ENCODE assay signal across 8 mouse cellular contexts in genomic region chr11:69073951-69074775, GRCm38 (mm10). TPM values are rescaled to one million over a fixed set of nuclear protein-coding genes. Genes with fewer than 3 reads are reported as not detected.
DNase-seq lines count a peak whose midpoint lies in the region; ATAC-seq lines count a peak whose summit lies in the region.

No protein-coding gene starts in this region.

- H3K9ac ChIP-seq in heart, embryonic 13.5 days, result peak overlapping the region; percentile 83
- no peak overlapping the region for H3K9ac ChIP-seq in hindbrain, embryonic 11.5 days (ENCODE audit: low read depth, low read length)
- 0 out of 2 replicates have a peak overlapping the region, but pooled peaks have one; percentile 2 for H3K9ac ChIP-seq in midbrain, embryonic 13.5 days (replicated peaks)

- no peak for ATAC-seq in heart, embryonic 13.5 days (ENCODE audit: extremely low read depth, insufficient number of reproducible peaks, low FRiP score, low TSS enrichment)
- no peak for ATAC-seq in hindbrain, embryonic 11.5 days (ENCODE audit: low FRiP score)
- ATAC-seq in midbrain, embryonic 13.5 days, result no peak

- intact Hi-C loops in heart, postnatal 14 days (cut with DNase I), result no loop called here

- no peaks in the 10 kb centered on the region for H3K9me3 ChIP-seq in heart, embryonic 13.5 days
- no peaks in the 10 kb centered on the region for H3K9me3 ChIP-seq in hindbrain, embryonic 11.5 days (ENCODE audit: control insufficient read depth, low read length)
- H3K9me3 ChIP-seq in midbrain, embryonic 13.5 days, result no peaks in the 10 kb centered on the region

- H3K4me3 ChIP-seq in heart, embryonic 13.5 days, result no peak overlapping the region
- no peak overlapping the region for H3K4me3 ChIP-seq in hindbrain, embryonic 11.5 days (ENCODE audit: low read depth, low read length)
- H3K4me3 ChIP-seq in midbrain, embryonic 13.5 days (replicated peaks), result no peak overlapping the region

- no peaks in the 10 kb centered on the region for H3K27me3 ChIP-seq in heart, embryonic 13.5 days (replicated peaks)
- no peaks in the 10 kb centered on the region for H3K27me3 ChIP-seq in hindbrain, embryonic 11.5 days (ENCODE audit: control insufficient read depth, insufficient read depth, low read length)
- no peaks in the 10 kb centered on the region for H3K27me3 ChIP-seq in midbrain, embryonic 13.5 days

- no peak for DNase-seq in heart, postnatal 14 days
- peak; percentile 52 for DNase-seq in NIH3T3 (ENCODE audit: low read depth)
- no peak for DNase-seq in hindbrain, embryonic 11.5 days (ENCODE audit: low spot score)
- no peak for DNase-seq in frontal cortex, postnatal 25 days (ENCODE audit: low spot score in 2 of 2)
- no peak for DNase-seq in yolk sac, embryonic 10.5 days (ENCODE audit: low spot score)
- no peak for DNase-seq in urinary bladder, postnatal 14 days (ENCODE audit: low spot score)

- peak overlapping the region; percentile 84 for H3K27ac ChIP-seq in heart, embryonic 13.5 days (replicated peaks)
- H3K27ac ChIP-seq in hindbrain, embryonic 11.5 days (ENCODE audit: low read depth, low read length), result 0 out of 2 replicates have a peak overlapping the region, but pooled peaks have one; percentile 33
- H3K27ac ChIP-seq in midbrain, embryonic 13.5 days, result peak overlapping the region; percentile 94

- peak overlapping the region; percentile 69; the same call in 1 of the 2 replicates for H3K4me2 ChIP-seq in heart, embryonic 13.5 days
- H3K4me2 ChIP-seq in hindbrain, embryonic 11.5 days (replicated peaks; ENCODE audit: low read depth, low read length), result no peak overlapping the region
- no peak overlapping the region for H3K4me2 ChIP-seq in midbrain, embryonic 13.5 days (replicated peaks)

- H3K36me3 ChIP-seq in heart, embryonic 13.5 days, result no peaks in the 10 kb centered on the region
- H3K36me3 ChIP-seq in hindbrain, embryonic 11.5 days (ENCODE audit: control insufficient read depth, insufficient read depth, low read length), result no peaks in the 10 kb centered on the region
- no peaks in the 10 kb centered on the region for H3K36me3 ChIP-seq in midbrain, embryonic 13.5 days

- H3K4me1 ChIP-seq in heart, embryonic 13.5 days, result peaks cover 36% of the 10 kb centered on the region
- peaks cover 7% of the 10 kb centered on the region for H3K4me1 ChIP-seq in hindbrain, embryonic 11.5 days (replicated peaks; ENCODE audit: control insufficient read depth, insufficient read depth, low read length)
- peaks cover 30% of the 10 kb centered on the region for H3K4me1 ChIP-seq in midbrain, embryonic 13.5 days (replicated peaks)

- WGBS in heart, embryonic 13.5 days, result 42% methylated on average over 6 of the region's 6 CpGs
- 51% methylated on average over 6 of the region's 6 CpGs for WGBS in hindbrain, embryonic 11.5 days
- WGBS in midbrain, embryonic 13.5 days, result 45% methylated on average over 6 of the region's 6 CpGs

RNA-seq across cellular contexts. Expression of gene Tmem107, which starts 3.6 kb away (rescaled TPM):
- 28.4 and 31.3 TPM in 2 replicates for polyA plus RNA-seq in heart, embryonic 13.5 days (2015; fragmentation: Nextera tagmentation; extraction: Ambion mirVana)
- 1 to 10 TPM; 5.2 to 5.4 TPM for total RNA-seq in heart, postnatal 14 days (2021)
- polyA plus RNA-seq in hindbrain, embryonic 11.5 days (2014; fragmentation: Nextera tagmentation; extraction: Ambion mirVana), result 52.4 and 54.6 TPM in 2 replicates
- 31.7 and 42.5 TPM in 2 replicates for polyA plus RNA-seq in midbrain, embryonic 13.5 days (2015; fragmentation: Nextera tagmentation; extraction: Ambion mirVana)

RNA-seq across cellular contexts. Expression of gene Vamp2, which starts 14.1 kb away (rescaled TPM):
- polyA plus RNA-seq in heart, embryonic 13.5 days (2015; fragmentation: Nextera tagmentation; extraction: Ambion mirVana), result 79.5 and 82.1 TPM in 2 replicates
- 10 to 100 TPM; 68.8 to 72.6 TPM for total RNA-seq in heart, postnatal 14 days (2021)
- 85.1 and 98.1 TPM in 2 replicates for polyA plus RNA-seq in hindbrain, embryonic 11.5 days (2014; fragmentation: Nextera tagmentation; extraction: Ambion mirVana)
- polyA plus RNA-seq in midbrain, embryonic 13.5 days (2015; fragmentation: Nextera tagmentation; extraction: Ambion mirVana), result 175 and 188 TPM in 2 replicates

RNA-seq across cellular contexts. Expression of gene Borcs6, which starts 14.6 kb away (rescaled TPM):
- 9.7 and 10.3 TPM in 2 replicates for polyA plus RNA-seq in heart, embryonic 13.5 days (2015; fragmentation: Nextera tagmentation; extraction: Ambion mirVana)
- 10 to 100 TPM; 15.9 to 16.2 TPM for total RNA-seq in heart, postnatal 14 days (2021)
- polyA plus RNA-seq in hindbrain, embryonic 11.5 days (2014; fragmentation: Nextera tagmentation; extraction: Ambion mirVana), result 9.8 and 11.6 TPM in 2 replicates
- polyA plus RNA-seq in midbrain, embryonic 13.5 days (2015; fragmentation: Nextera tagmentation; extraction: Ambion mirVana), result 11.3 and 13.5 TPM in 2 replicates

RNA-seq across cellular contexts. Expression of gene Per1, which starts 20.9 kb away (rescaled TPM):
- 8.6 and 9.0 TPM in 2 replicates for polyA plus RNA-seq in heart, embryonic 13.5 days (2015; fragmentation: Nextera tagmentation; extraction: Ambion mirVana)
- total RNA-seq in heart, postnatal 14 days (2021), result 100 to 1,000 TPM; 100 to 103 TPM
- 5.6 and 7.4 TPM in 2 replicates for polyA plus RNA-seq in hindbrain, embryonic 11.5 days (2014; fragmentation: Nextera tagmentation; extraction: Ambion mirVana)
- polyA plus RNA-seq in midbrain, embryonic 13.5 days (2015; fragmentation: Nextera tagmentation; extraction: Ambion mirVana), result 8.6 and 10.5 TPM in 2 replicates

RNA-seq across cellular contexts. Expression of gene Aurkb, which starts 28.7 kb away (rescaled TPM):
- polyA plus RNA-seq in heart, embryonic 13.5 days (2015; fragmentation: Nextera tagmentation; extraction: Ambion mirVana), result 78.4 and 83.0 TPM in 2 replicates
- total RNA-seq in heart, postnatal 14 days (2021), result 1 to 10 TPM; 3.6 to 8.1 TPM
- 131 and 141 TPM in 2 replicates for polyA plus RNA-seq in hindbrain, embryonic 11.5 days (2014; fragmentation: Nextera tagmentation; extraction: Ambion mirVana)
- 61.3 and 62.6 TPM in 2 replicates for polyA plus RNA-seq in midbrain, embryonic 13.5 days (2015; fragmentation: Nextera tagmentation; extraction: Ambion mirVana)

Comparison
In these comparisons a context has a peak if more than half of its experiments do, and no peak if none do; other contexts are left out.
1. H3K27ac ChIP-seq: peak in every context shown above with its lines; median percentile 94 in midbrain, embryonic 13.5 days; 84 in heart, embryonic 13.5 days; 33 in hindbrain, embryonic 11.5 days.